Mouse (Mus musculus) thymus, adult 2 months (tissue): ENCODE results near the gene Gm10964.

Source experiments
- CTCF ChIP-seq: fragments of 200-500 bp; IDR thresholded peaks from 2 replicates; pipeline ENCODE4 v1.5.1; 2012; ENCODE audit warnings: mild to moderate bottlenecking, control low read depth, low read length, moderate library complexity, borderline replicate concordance; ENCODE audit not compliant: control insufficient read depth, poor library complexity, insufficient read depth; ENCODE audit errors: extremely low read depth
- POLR2A ChIP-seq: fragments of 200-500 bp; IDR thresholded peaks from 2 replicates; pipeline ENCODE4 v1.6.1; 2012; ENCODE audit warnings: mild to moderate bottlenecking, low read length, control low read depth, moderate library complexity; ENCODE audit not compliant: control insufficient read depth, poor library complexity, insufficient read depth; ENCODE audit errors: extremely low read depth

GRCm38 (mm10) chr3:103704661-103705060 lies 34.5 kb upstream of the Gm10964 start:
- TF ChIP-seq POLR2A (no peak), CTCF (no peak)
